Mouse (Mus musculus) G1E (cell line): ENCODE measurements around the gene Masp2.

Experiments
- CTCF ChIP-seq: IDR thresholded peaks from 2 replicates; pipeline ENCODE4 v1.5.1; 2012; ENCODE audit warnings: low read depth, low read length, inconsistent platforms, mixed read lengths
- POLR2AphosphoS5 ChIP-seq: IDR thresholded peaks from 2 replicates; pipeline ENCODE4 v1.6.1; 2012; ENCODE audit warnings: low read depth, low read length, inconsistent platforms; ENCODE audit not compliant: insufficient replicate concordance
- TAL1 ChIP-seq: conservative IDR thresholded peaks from 2 replicates; pipeline ENCODE4 v1.6.1; 2012; ENCODE audit warnings: low read depth, low read length, inconsistent platforms, mixed read lengths

- TF ChIP-seq CTCF (no peak), POLR2AphosphoS5 (no peak), TAL1 (no peak)
These were observed 13.6 kb upstream of the Masp2 start for GRCm38 (mm10) chr4:148588793-148589192.
